Mouse (Mus musculus): ENCODE data around the gene Gm10198. TPM values are rescaled to one million over a fixed set of nuclear protein-coding genes. Genes with fewer than 3 reads are reported as not detected.

Gm10198 gene
- not detected for total RNA-seq (2021)
- long read RNA-seq, experiment 1: 0 reads
- long read RNA-seq, experiment 2: 0 reads

DNA sequence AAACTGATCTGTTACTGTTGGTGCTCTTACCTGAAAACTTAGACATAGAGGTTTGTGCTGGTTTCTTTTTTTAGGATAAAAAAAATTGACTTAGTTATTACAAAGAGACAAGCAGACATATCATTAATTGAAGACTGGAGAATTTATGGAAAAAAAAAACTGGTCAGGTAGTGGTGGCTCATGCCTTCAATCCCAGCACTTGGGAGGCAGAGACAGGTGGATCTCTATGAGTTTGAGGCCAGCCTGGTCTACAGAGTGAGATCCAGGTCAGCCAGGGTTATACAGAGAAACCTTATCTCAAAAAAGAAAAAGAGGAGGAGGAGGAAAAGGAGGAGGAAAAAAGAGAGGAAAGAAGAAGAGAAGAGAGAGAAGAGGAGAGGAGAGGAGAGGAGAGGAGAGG, at the start of gene Gm10198:
TSS of gene Gm10198 (plus strand) at position 301 of the 400 bp plus-strand sequence.
- intact Hi-C loops (cut with DNase I; ENCODE audit: low total_unique reads): no loop called here
- no peak for DNase-seq

DNA sequence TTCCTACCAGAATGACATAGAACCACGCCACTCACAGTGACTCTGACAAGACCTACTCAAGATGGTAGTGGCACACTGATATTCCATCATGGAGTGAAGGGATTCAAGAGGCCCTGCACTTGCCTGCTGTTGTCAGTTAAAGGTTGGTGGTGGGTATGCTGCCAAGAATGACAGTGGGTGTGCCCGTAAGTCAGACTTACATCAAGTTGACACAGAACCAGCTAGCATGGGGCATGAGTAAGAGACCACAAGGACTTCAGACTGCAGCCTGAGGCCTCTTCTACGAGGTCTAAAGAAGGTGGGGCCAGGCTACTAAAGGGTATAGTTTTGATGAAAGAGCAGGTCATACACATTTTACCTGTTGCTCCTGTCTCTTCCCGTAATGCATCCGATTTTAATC, 47.3 kb upstream of the Gm10198 start:
- intact Hi-C loops (cut with DNase I; ENCODE audit: low total_unique reads): no loop called here
- DNase-seq: no peak

DNA sequence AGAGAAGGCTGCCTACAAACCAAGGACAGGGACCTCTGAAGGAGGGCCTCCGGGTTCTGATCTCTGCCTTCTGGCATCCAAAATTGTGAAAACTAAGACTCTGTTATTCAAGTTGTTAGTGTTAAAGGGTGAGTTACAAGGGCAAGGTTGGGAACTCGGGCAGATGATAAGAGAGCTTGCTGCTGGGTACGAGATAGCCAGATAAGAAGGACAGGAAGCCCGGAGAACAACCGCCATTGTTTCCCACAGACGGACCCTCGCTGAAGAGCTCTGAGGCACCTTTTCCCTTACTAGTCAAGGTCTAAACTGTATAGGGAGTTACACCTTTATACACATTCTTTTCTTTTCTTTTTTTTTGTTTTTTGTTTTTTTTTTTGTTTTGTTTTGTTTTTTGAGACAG, 39.8 kb upstream of the Gm10198 start:
- intact Hi-C loops (cut with DNase I; ENCODE audit: low total_unique reads): no loop called here

GRCm38 (mm10) chr13:111553182-111553581, 39.4 kb upstream of the Gm10198 start:
- DNase-seq: no peak
- intact Hi-C loops (cut with DNase I; ENCODE audit: low total_unique reads): no loop called here

More for the DNA sequence above, 39.8 kb upstream of the Gm10198 start:
- no peak for DNase-seq

DNA sequence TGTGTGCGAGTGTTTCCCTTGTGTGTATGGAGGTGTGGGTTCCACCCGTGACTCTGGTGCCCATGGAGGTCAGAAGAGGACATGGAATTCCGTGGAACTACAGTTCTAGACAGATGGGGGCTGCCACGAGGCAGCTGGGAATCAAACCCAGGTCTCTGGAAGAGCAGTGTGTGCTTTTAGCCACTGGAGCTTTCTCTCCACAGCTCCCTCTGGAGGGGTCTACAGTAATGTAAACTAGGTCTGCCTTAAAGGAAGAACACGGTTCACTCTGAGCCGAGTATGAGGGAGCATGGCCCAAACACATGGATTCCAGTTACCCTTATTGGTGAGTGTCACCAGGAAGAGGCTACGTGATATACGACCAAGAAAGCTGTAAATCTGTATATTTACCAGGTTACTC, 38.6 kb upstream of the Gm10198 start:
- intact Hi-C loops (cut with DNase I; ENCODE audit: low total_unique reads): no loop called here
- no peak for DNase-seq

- no peak for DNase-seq
- intact Hi-C loops (cut with DNase I; ENCODE audit: low total_unique reads): no loop called here
These were observed 37.3 kb upstream of the Gm10198 start for GRCm38 (mm10) chr13:111555333-111555732.

GRCm38 (mm10) chr13:111556375-111556774, 36.2 kb upstream of the Gm10198 start:
- DNase-seq: no peak
- intact Hi-C loops (cut with DNase I; ENCODE audit: low total_unique reads): no loop called here

DNA sequence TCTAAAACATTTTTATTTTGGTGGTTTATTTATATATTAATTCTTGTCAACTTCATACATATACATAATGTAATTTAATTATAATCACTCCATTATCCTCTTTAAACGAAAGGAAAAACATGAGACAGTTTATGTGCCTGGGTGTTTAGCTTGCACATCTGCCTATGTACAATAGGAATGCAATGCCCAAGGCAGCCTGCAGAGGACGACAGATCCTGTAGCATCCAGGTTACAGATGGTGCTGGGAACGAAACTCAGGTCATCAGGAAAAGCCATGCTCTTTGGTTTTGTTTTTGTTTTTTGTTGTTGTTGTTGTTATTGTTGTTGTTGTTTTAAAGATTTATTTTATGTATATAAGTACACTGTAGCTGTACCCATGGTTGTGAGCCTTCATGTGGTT, 32.4 kb upstream of the Gm10198 start:
- DNase-seq: no peak
- intact Hi-C loops (cut with DNase I; ENCODE audit: low total_unique reads): no loop called here

GRCm38 (mm10) chr13:111562595-111562994, 30.0 kb upstream of the Gm10198 start:
- DNase-seq: no peak
- intact Hi-C loops (cut with DNase I; ENCODE audit: low total_unique reads): no loop called here

DNA sequence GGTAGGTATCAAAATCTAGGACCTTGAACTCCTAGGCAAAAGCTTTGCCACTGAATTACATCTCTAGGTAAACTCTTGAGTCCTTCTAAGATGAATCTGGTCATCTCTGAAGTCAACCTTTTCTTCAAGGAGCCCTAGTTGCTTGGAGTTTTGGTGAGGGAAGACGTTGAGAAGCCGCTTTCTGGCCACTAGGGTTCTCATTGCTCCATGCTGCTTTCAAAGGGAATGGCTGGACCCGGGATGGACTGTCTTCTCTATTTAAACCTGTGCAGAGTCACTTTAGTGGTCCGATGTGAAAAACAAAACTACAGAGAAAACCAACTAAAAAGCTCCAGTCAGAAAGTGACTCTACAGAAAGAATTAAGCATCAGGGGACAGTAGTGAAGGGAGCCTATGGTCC, 18.4 kb upstream of the Gm10198 start:
- intact Hi-C loops (cut with DNase I; ENCODE audit: low total_unique reads): no loop called here
- peak; percentile 9 for DNase-seq

- intact Hi-C loops (cut with DNase I; ENCODE audit: low total_unique reads): no loop called here
- no peak for DNase-seq
These were observed 15.4 kb upstream of the Gm10198 start for GRCm38 (mm10) chr13:111577177-111577576.

- intact Hi-C loops (cut with DNase I; ENCODE audit: low total_unique reads): no loop called here
- no peak for DNase-seq
These were observed 12.5 kb upstream of the Gm10198 start for GRCm38 (mm10) chr13:111580054-111580453.

DNA sequence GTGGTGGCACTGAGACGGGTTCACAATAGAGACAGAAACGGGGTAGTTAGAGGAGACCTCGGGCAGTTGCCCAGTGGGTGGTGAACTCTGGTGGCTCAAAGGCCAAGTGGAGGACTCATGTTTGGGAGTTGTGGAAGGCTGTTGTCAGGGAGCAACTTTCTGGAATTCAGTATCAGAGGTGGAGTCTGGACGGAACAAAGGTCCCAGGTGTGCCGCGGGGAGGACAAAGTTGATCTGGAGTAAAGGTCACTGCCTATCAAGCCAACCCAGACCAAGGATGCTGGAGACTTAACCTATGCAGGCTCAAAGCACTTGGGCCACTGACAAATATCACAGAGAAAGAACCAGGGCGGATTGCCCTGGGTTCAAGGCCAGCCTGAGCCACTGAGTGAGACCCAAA, 5.5 kb downstream of the Gm10198 start:
- DNase-seq: no peak
- intact Hi-C loops (cut with DNase I; ENCODE audit: low total_unique reads): no loop called here

DNA sequence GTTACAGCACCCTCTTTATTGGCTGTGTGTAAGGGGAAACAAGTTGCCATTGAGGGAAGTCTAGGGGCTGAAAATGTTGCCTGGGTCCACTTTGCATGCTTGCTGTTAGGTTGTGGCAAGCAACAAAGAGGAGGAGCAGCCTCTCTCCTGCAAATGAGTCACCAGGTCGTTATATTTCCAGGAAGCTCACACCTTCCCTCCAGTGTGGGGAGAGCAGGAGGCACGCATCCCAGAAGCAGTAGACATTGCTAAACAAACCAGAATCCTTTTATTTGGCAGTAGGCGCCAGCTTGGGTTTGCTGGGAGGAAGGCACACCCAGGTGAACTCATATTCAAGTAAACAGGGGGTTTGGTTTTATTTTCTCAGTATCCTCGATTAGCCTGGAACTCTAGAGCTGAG, 8.8 kb downstream of the Gm10198 start:
- intact Hi-C loops (cut with DNase I; ENCODE audit: low total_unique reads): no loop called here
- DNase-seq: no peak

- intact Hi-C loops (cut with DNase I; ENCODE audit: low total_unique reads): no loop called here
- DNase-seq: no peak
These were observed 12.2 kb downstream of the Gm10198 start for GRCm38 (mm10) chr13:111604826-111605225.

DNA sequence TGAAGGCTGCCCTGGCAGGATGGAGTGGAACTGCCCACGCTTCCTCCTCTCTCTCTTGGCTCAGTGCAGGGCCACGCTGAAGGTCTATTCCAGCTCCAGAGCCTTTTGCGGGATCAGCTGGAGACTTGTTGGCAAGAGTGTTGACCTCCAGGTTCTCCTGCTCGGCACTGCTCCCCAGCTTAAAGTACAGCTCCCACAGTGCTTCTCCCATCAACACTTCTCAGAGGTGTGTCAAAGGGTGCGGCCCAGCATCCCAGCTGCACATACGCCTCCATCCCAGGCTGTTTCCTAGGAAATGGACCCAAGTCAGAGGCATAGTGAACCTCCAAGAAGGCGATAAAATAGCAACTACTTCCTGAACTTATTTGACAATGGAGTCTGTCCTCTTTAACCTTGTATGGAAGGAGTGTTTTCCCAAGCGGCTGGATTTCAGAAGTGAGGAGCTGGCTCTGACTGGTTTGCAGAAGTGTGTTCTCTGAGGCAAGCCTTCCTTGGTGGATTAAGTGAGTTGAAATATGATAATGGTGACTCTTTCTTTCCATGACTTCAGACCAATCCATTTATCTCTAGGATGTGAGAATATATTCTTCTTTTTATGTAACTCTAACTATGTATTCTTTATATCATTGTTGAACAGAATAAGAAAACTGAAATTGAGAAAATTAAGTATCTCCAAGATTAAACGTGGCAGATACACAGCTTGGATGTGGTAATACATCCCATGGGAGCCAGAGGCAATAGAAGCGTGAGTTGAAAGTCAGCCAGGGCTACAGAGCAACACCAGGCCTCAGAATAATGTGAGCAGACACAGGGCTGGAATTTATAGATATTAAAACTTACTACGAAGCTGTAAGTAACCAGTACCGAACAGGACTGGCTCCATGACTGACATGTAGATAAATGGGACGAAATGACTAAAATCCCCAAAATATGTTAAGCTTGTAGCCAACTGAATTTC, 23.9 kb downstream of the Gm10198 start:
- peak; percentile 14 for DNase-seq
- intact Hi-C loops (cut with DNase I; ENCODE audit: low total_unique reads): no loop called here

- DNase-seq: no peak
- intact Hi-C loops (cut with DNase I; ENCODE audit: low total_unique reads): no loop called here
These were observed 27.8 kb downstream of the Gm10198 start for GRCm38 (mm10) chr13:111620433-111620832.

GRCm38 (mm10) chr13:111622425-111622824, 29.8 kb downstream of the Gm10198 start:
- DNase-seq: no peak
- intact Hi-C loops (cut with DNase I; ENCODE audit: low total_unique reads): no loop called here

- DNase-seq: no peak
- intact Hi-C loops (cut with DNase I; ENCODE audit: low total_unique reads): no loop called here
These were observed 30.5 kb downstream of the Gm10198 start for GRCm38 (mm10) chr13:111623112-111623511.

- DNase-seq: no peak
- intact Hi-C loops (cut with DNase I; ENCODE audit: low total_unique reads): no loop called here
These were observed 31.5 kb downstream of the Gm10198 start for GRCm38 (mm10) chr13:111624115-111624514.

Measured in gastrocnemius, postnatal 14 days (tissue).